Mouse (Mus musculus): ENCODE data around the gene Fry. TPM values are rescaled to one million over a fixed set of nuclear protein-coding genes. Genes with fewer than 3 reads are reported as not detected.

Gene Fry
- total RNA-seq, 2 experiments from 2014 or later: 134 to 136 TPM

DNA sequence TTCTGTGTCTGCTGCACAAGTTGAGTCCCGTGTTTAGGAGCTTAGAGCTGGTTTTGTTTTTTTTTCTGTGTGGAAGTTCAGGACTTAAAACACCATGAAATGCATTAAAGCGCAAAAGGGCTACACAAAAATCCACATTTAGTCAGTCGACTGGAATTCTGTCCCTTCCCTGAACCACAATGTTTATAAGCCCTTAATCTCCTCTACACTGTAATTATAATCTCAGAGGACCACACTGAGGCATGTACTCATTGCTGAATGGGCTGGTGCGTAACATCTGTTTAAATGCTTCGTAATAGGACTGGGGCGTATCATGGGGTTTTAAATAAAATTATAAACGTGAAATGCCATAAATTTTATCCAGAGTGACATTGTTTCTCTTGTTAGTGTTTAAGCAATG lies 89.6 kb downstream of the Fry start:
- no peak for DNase-seq
- intact Hi-C loops (cut with DNase I): no loop called here

DNA sequence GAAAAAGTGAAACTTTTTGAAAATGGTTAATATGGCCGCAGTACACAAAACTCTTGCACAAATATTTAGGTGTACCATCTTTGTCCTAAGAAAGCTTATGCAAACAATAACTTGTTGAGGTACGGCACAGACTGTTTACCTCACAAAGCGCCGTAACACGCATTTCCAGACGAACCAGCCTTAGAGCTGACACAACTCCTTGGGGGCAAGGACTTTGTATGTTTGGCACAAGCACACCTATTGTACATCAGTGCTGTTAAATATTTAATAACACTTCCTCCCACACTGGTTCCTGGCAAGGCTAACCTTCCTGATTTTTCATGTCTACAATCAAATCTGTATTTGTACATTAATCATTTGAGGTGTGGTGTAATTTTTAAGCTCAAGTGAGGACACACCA lies 95.6 kb downstream of the Fry start:
- intact Hi-C loops (cut with DNase I): loop anchor here (5.0 to 10.0 kb wide), 2 partner anchors 37 to 99 kb away; partner anchors contain the start of gene Fry
- no peak for DNase-seq

DNA sequence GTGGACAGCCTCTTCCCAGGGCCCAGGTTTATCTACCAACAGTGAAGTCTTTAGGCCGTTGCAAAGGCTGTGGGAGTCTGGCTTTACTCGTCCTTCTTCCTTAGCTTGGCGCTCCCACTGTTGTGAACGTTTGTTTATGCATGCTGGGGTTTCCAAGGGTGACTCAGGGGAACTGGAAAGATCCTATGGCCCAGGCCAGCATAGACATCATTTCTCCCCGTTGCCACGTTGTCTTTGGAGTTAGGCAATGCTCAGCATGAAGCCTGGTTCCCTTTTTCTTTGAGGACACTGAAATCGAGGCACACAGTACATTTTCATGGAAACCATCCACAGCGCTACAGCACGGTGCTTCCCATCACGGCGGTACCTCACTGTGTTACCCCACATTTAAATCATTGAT lies 97.6 kb downstream of the Fry start:
- peak in 1 of 2 experiments; percentile 19 for DNase-seq
- intact Hi-C loops (cut with DNase I): loop anchor here (10.0 kb wide), 1 partner anchor 101 kb away; the partner anchor contains the start of gene Fry

DNA sequence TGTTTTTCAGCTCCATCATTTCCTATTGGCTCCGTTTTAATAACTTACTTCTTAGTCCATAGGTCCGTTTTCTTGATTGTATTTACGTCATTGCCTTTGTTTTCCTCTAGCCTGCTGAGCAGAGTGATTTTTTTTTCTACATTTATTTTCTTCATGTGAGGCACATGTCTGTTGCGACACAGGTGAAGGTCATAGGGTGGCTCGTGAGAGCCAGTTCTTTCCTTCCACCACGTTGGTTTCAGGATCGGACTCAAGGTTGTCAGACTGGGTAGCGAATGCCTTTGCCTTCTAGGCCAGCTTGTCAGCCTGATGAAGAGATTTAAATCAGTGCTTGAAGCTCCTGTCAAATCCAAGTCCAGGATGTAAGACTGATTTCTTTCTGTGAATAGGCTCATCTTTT lies 101.0 kb downstream of the Fry start:
- intact Hi-C loops (cut with DNase I): loop anchor here (10.0 kb wide), 1 partner anchor 105 kb away; the partner anchor contains the start of gene Fry
- DNase-seq: no peak

GRCm38 (mm10) chr5:150220333-150220732 lies 101.9 kb downstream of the Fry start:
- DNase-seq: peak in 1 of 2 experiments; percentile 42
- intact Hi-C loops (cut with DNase I): no loop called here

DNA sequence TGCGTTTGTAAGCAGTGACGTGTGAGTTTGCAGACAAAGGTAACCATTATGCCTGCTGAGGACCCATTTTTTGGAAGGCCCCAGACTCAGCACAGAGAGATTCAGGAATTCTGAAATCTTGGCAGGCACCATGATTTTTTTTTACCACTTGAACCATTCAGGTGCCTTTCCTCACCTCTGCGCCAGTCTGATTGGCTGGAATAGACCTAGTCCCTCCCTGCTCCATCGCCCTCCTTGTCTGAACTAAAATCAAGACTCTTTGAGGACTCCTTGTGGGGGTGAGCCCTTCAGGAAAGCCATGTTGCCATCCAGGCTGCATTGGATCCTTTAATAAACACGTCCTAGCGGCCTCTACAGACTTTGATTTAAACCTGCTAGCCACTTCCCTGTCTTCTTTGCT lies 103.4 kb downstream of the Fry start:
- intact Hi-C loops (cut with DNase I): no loop called here
- no peak for DNase-seq

GRCm38 (mm10) chr5:150223546-150224239 lies 105.2 kb downstream of the Fry start:
- intact Hi-C loops (cut with DNase I): no loop called here
- no peak for DNase-seq

- intact Hi-C loops (cut with DNase I): no loop called here
- no peak for DNase-seq
These were observed 110.6 kb downstream of the Fry start for GRCm38 (mm10) chr5:150229086-150229485.

DNA sequence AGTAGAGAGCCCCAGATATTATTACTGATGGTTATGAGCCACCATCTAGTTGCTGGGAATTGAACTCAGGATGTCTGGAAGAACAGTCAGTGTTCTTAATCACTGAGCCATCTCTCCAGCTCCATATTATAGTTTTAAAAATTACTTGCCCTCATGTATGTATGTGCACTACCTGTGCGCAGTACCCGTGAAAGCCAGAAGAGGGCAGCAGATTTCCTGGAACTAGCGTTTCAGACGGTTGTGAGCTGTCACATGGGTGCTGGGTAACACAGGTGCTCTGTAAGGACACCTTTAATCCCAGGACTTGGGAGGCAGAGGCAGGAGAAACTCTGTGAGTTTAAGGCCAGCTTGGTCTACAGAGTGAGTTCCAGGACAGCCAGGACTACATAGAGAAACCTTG lies 111.3 kb downstream of the Fry start:
- intact Hi-C loops (cut with DNase I): loop anchor here (5.0 kb wide), 4 partner anchors 58 to 153 kb away; no protein-coding TSS in a partner anchor
- no peak for DNase-seq

- peak; percentile 32 to 51 for DNase-seq
- intact Hi-C loops (cut with DNase I): loop anchor here (2.0 to 5.0 kb wide), 6 partner anchors 55 to 194 kb away; no protein-coding TSS in a partner anchor
These were observed 114.0 kb downstream of the Fry start for GRCm38 (mm10) chr5:150232159-150233150.

DNA sequence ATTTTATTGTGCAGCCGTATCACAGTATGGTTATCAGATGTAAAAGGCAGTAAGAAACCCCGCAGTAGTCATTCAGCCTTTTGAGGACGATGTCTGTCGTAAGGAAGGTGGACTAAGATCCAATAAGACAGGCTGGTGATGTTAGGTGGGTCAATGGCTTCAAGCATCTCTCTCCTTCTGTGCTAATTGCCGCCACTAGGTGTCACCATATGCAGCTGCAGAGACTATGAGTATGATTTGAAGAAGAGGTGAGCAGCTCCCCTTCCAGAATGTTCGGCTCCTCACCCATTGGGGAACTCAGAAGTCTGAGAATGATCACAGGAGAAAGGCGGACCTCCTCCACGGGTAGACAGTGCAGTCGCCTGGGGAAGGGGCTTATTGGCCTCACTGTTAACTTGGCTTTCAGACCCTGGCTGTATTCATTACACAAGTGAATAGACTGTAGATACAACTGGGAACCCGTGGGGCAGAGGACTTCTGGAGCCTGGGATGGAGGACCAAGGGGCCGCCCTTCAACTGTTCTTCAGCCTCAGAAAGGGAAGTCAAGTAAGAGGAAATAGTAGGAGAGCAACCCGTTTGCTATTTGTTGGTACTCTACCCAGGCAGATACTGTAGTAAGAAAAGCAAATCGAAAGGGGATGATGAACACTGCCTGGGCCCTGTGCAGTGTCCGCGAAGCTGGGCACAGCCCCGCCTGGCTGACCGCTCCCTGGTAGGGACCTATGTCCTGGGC lies 114.9 kb downstream of the Fry start:
- intact Hi-C loops (cut with DNase I): loop anchor here (2.0 to 5.0 kb wide), 6 partner anchors 54 to 193 kb away; no protein-coding TSS in a partner anchor
- DNase-seq: peak; percentile 76 to 79

DNA sequence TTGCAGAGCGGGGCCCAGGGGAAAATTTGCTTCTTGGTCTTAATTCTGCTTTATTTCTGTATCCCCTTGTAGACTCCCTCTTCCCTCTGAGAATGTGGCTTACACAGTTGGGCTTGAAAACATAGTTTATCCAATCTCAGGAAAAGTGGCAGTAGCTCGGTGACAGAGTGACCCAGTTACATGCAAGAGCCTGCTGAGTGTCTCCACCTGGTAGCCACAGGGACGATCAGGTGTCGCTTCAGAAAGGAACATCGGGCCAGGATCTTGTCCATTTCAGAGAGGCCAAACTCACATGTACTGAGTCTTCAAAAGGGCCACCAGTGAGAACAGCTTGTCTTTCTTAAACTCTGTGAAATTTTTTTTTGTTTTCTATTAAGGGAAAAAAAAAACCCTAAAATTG lies 117.5 kb downstream of the Fry start:
- no peak for DNase-seq
- intact Hi-C loops (cut with DNase I): no loop called here

- intact Hi-C loops (cut with DNase I): no loop called here
- no peak for DNase-seq
These were observed 118.2 kb downstream of the Fry start for GRCm38 (mm10) chr5:150236597-150236996.

- intact Hi-C loops (cut with DNase I): no loop called here
- DNase-seq: no peak
These were observed 123.2 kb downstream of the Fry start for GRCm38 (mm10) chr5:150241638-150242037.

- DNase-seq: no peak
- intact Hi-C loops (cut with DNase I): no loop called here
These were observed 128.3 kb downstream of the Fry start for GRCm38 (mm10) chr5:150246737-150247136.

DNA sequence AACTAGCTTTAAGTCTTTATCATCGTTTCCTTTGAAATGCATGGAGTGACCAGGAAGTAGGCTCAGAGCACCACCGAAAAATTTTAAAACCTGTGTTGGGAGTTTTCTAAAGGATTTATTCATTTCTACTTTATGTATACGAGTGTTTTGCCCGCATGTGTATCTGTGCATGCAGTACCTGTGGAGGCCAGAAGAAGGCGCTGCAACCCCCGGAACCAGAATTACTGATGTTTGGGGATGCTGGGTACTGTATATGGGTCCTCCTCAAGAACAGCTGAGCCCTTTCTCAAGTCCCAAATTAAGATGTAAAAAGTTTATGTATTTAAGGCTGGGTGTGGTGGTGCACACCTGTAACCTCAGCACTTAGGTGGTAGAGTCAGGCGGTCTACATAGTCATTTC lies 139.3 kb downstream of the Fry start:
- intact Hi-C loops (cut with DNase I): no loop called here
- DNase-seq: no peak

DNA sequence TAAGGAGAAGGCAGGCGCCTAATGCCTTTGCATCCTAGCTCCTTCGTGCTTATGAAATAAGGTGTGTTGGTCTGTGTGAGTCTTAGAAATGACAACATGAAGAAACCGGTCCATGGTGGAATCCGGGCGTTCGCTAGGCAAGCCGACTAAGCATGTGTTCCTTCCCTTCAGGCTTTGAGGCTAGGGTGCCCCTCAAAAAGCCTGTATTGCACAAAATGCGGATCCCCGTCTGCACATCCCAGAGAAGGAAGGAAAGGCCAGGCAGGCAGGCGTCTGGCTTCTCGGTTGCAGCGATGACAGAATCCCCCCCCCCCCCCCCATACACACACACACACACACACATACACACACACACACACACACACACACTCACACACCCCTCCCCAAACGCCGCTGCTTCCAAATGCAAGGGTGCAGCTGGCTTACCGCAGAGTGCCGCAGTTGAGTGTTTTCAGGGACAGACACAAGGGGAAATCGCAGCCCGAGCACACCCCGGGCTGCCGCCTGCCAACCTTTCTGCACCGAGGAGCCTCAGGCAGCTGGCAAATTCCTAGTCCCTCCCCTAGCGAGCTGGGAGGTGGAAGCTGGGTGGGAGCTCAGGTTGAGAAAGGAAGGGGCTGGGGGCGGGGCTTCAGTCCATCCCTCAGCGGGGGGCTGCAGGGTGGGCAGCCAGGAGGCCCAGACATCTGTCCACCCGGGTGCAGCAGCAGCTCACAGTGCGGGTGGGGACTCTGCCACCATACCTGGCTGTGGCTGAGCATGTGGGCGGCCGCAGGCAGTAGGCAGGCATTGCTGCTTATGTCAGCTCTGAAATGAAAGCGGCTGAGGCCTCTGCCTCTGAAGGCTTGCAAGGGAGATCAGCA lies 141.0 kb downstream of the Fry start:
- peak in 1 of 2 experiments; percentile 49 for DNase-seq
- intact Hi-C loops (cut with DNase I): no loop called here

DNA sequence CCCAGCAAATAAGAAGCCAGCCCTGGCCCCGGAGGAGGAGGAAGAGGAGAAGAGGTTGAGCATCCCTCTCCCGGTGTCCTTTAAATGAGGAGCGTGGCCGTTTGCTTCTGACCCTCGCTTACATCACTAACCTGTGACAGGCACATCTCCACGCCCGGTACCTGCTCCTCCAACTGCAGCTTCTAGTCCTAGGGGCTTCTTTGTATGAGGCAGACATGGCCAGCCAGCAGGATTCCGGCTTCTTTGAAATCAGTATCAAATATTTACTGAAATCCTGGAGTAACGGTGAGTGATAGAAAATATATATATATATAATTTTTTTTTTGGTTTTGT lies 141.6 kb downstream of the Fry start:
- intact Hi-C loops (cut with DNase I): no loop called here
- DNase-seq: no peak

DNA sequence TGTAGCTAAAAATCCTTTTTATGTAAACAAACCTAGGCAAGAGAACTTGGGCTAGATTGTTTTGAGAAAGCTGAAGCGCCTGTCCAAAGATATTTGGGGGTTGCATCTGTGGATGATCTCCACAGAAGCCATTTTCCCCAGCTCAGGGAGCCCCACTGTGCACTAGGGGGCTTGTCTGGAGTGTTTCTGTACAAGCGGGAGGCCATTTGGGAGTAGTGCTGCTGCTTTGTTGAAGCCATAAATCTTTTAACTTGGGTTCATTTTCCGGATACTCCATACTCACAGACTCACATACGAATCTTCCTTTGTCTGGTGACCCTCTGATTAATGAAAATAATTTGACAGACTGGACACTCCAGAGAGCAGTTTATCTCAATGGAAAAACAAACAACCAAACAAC lies 142.9 kb downstream of the Fry start:
- no peak for DNase-seq
- intact Hi-C loops (cut with DNase I): no loop called here

Measured in heart, postnatal 36 days (tissue).